Mouse (Mus musculus): ENCODE measurements around the gene Tmem235. TPM values are rescaled to one million over a fixed set of nuclear protein-coding genes. Genes with fewer than 3 reads are reported as not detected.
"Not testable (repeated sequence)": the region's sequence is repeated elsewhere in the genome, so short reads cannot be mapped to it uniquely, and the experiment has no call there.

Tmem235 gene
- polyA plus RNA-seq, 1 experiment from 2014 or later: 0.08 TPM

DNA sequence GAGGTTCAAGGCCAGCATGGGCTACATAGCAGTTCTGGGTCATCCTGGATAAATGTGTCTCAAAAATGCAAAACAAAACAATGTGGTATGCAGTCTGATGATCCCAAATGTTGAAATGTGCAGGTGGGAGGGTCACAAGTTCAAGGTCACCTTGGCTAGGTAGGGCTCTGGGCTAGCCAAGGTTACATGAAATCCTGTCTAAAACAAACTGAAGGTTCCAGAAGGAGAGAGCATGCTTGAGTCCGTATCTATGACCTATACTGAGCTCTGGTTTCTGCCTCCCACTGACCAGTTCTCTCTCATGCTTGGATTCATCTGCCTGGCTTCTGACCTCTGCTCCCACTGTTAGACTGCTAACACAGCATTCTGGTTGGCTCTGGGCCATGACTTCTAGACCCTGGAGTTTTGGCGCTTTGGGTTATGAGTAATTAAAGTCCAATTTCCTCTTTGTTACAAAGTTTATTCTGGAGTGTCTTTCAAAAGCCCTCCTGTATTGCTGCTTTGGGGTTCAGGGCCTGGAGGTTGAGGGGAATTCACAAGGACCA is 30.8 kb upstream of the Tmem235 start:
- H3K9me3 ChIP-seq (ENCODE audit: control insufficient read depth, low read length): no peaks in the 10 kb centered on the region
- no peak for ATAC-seq
- no peak overlapping the region for H3K27ac ChIP-seq (ENCODE audit: low read depth, low read length)
- H3K4me2 ChIP-seq (ENCODE audit: low read length): no peak overlapping the region
- H3K36me3 ChIP-seq (ENCODE audit: control insufficient read depth, insufficient read depth, low read length): no peaks in the 10 kb centered on the region
- 67% methylated on average over 2 of the region's 2 CpGs for WGBS
- H3K9ac ChIP-seq (ENCODE audit: low read depth, low read length): no peak overlapping the region
- no peaks in the 10 kb centered on the region for H3K27me3 ChIP-seq (replicated peaks; ENCODE audit: control insufficient read depth, insufficient read depth, low read length)
- H3K4me3 ChIP-seq (ENCODE audit: low read length): no peak overlapping the region
- peaks cover 39% of the 10 kb centered on the region for H3K4me1 ChIP-seq (ENCODE audit: control insufficient read depth, insufficient read depth, low read depth, low read length)

DNA sequence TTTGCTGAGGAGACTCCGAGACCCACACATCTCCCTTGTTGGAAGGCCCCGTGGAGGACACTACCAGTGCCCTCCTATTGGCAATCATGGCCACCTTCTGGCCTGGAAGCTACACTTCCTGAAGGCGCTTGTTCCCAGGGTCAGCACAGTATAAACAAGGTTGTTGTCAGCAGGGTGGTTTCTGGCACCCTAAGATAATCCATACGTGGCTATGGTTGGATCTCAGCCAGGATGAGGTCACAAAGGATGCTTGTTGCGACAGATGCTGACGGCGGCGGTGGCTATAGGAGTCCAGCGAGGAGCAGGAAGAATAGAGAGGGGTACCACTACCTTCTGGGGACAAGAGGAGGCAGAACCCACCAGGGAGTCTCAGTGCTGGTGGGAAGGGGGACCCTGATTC is 30.2 kb upstream of the Tmem235 start:
- Histone ChIP-seq H3K4me1 (ENCODE audit: control insufficient read depth, insufficient read depth, low read depth, low read length) (peaks cover 33% of the 10 kb centered on the region), H3K27me3 (replicated peaks; ENCODE audit: control insufficient read depth, insufficient read depth, low read length) (no peaks in the 10 kb centered on the region), H3K27ac (ENCODE audit: low read depth, low read length) (no peak overlapping the region), H3K4me2 (ENCODE audit: low read length) (no peak overlapping the region), H3K36me3 (ENCODE audit: control insufficient read depth, insufficient read depth, low read length) (no peaks in the 10 kb centered on the region), H3K4me3 (ENCODE audit: low read length) (no peak overlapping the region), H3K9ac (ENCODE audit: low read depth, low read length) (no peak overlapping the region), H3K9me3 (ENCODE audit: control insufficient read depth, low read length) (no peaks in the 10 kb centered on the region)
- ATAC-seq: no peak
- WGBS: 67% methylated on average over 9 of the region's 9 CpGs

DNA sequence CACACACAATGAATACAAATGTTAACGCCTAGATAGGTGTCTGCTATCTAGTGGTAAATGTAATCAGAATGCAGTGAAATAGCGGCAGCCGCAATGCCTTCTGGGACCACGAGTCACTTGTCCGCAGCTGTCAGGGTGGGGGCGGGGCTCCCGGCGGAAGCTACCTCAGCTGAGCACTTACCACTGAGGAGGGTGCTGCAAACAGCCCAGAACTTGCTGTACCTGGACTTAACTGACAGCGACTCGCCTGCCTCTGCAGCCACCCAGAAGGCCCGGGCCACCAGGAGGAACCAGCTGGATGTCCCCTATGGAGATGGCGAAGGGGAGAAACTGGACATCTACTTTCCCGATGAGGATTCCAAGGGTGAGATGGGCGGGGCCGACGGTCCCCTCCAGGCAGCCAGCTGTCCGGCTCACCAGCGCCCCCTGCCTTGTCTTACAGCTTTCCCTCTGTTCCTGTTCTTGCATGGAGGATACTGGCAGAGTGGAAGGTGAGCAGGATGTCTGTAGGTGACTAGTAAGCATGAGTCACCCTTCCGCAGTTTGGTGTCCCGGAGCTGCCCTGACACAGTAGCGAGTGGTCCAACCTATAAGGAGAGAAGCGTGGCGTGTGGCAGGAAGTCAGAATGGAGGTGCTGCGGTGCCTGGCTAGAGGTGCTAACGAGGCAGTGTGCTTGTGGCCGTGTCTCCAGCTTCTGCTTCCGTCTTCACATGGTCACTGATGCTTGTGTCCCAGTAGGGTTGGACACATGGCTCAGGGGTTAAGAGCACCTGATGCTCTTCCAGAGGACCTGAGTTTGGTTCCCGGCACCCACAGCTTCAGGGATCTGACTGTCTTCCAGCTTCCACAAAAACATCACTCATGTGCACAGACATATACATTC is 28.2 kb upstream of the Tmem235 start:
- peak; percentile 70 for ATAC-seq
- peak overlapping the region; percentile 44 for H3K4me3 ChIP-seq (ENCODE audit: low read length)
- H3K4me2 ChIP-seq (ENCODE audit: low read length): peak overlapping the region; percentile 59
- H3K9me3 ChIP-seq (ENCODE audit: control insufficient read depth, low read length): no peaks in the 10 kb centered on the region
- peak overlapping the region; percentile 47 for H3K9ac ChIP-seq (ENCODE audit: low read depth, low read length)
- H3K4me1 ChIP-seq (ENCODE audit: control insufficient read depth, insufficient read depth, low read depth, low read length): peaks cover 20% of the 10 kb centered on the region
- 17% methylated on average over 28 of the region's 28 CpGs for WGBS
- H3K27ac ChIP-seq (ENCODE audit: low read depth, low read length): peak overlapping the region; percentile 36; the same call in 1 of the 2 replicates
- no peaks in the 10 kb centered on the region for H3K36me3 ChIP-seq (ENCODE audit: control insufficient read depth, insufficient read depth, low read length)
- H3K27me3 ChIP-seq (replicated peaks; ENCODE audit: control insufficient read depth, insufficient read depth, low read length): no peaks in the 10 kb centered on the region

DNA sequence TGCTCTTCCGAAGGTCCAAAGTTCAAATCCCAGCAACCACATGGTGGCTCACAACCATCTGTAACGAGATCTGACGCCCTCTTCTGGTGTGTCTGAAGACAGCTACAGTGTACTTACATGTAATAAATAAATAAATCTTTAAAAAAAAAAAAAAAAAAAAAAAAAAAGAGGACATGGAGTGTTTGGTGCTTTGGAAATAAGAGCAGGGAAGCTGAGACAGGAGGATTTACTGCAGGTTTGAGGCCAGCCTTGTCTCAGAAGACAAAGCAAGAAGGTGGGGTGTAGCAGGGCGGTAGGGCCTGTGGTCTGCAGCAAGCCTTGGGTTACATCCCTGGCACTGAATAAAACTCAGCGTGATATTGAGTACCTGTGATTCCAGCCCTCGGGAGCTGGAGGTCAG is 27.0 kb upstream of the Tmem235 start:
- WGBS: 91% methylated on average over 4 of the region's 6 CpGs

DNA sequence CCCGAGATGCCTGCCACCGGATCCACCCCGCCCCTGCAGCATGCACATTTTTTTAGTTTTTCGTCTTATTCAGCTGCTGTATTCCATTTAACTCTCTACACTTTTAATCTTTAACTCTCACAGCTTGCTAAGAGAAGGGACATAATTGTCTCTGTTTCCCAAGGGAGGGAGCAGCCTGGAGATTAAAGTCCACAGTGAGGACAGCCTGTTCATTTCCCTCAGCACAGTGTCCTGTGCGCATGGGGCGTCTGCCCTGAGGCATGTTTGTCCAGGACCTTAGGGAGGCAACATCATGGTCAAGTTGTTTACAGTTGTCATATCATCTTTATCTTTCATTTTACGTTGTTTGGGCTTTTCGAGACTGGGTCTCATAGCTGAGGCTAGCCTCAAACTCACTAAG is 26.5 kb upstream of the Tmem235 start:
- H3K27ac ChIP-seq (ENCODE audit: low read depth, low read length): no peak overlapping the region
- no peak overlapping the region for H3K4me2 ChIP-seq (ENCODE audit: low read length)
- no peaks in the 10 kb centered on the region for H3K36me3 ChIP-seq (ENCODE audit: control insufficient read depth, insufficient read depth, low read length)
- H3K4me1 ChIP-seq (ENCODE audit: control insufficient read depth, insufficient read depth, low read depth, low read length): peaks cover 10% of the 10 kb centered on the region
- 92% methylated on average over 8 of the region's 8 CpGs for WGBS
- ATAC-seq: no peak
- no peak overlapping the region for H3K9ac ChIP-seq (ENCODE audit: low read depth, low read length)
- H3K4me3 ChIP-seq (ENCODE audit: low read length): no peak overlapping the region
- H3K27me3 ChIP-seq (replicated peaks; ENCODE audit: control insufficient read depth, insufficient read depth, low read length): no peaks in the 10 kb centered on the region
- H3K9me3 ChIP-seq (ENCODE audit: control insufficient read depth, low read length): no peaks in the 10 kb centered on the region

More for the DNA sequence above, 27.0 kb upstream of the Tmem235 start:
- not testable (repeated sequence) for H3K27me3 ChIP-seq (replicated peaks; ENCODE audit: control insufficient read depth, insufficient read depth, low read length); H3K9ac ChIP-seq (ENCODE audit: low read depth, low read length); H3K9me3 ChIP-seq (ENCODE audit: control insufficient read depth, low read length); H3K36me3 ChIP-seq (ENCODE audit: control insufficient read depth, insufficient read depth, low read length); ATAC-seq; H3K27ac ChIP-seq (ENCODE audit: low read depth, low read length); H3K4me2 ChIP-seq (ENCODE audit: low read length); H3K4me3 ChIP-seq (ENCODE audit: low read length)
- H3K4me1 ChIP-seq (ENCODE audit: control insufficient read depth, insufficient read depth, low read depth, low read length): peaks cover 13% of the 10 kb centered on the region

DNA sequence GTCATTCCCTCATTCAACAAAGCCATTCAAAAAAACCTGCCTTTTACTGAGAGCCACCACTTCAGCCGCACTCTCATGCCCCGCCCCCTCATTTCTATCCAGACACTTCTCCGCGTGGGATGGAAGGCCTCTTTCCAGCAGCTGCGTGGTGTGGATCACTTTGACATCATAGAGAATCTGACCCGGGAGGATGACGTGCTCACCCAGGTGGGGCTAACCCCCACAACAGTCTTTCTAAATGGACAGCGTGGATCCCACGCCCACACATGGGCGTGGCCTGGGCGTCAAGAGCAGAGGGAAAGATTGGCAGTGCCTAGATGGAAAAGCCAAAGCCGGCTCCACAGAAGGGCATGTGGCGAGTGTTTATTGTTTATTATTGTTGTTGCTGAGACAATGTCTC is 24.2 kb upstream of the Tmem235 start:
- no peaks in the 10 kb centered on the region for H3K9me3 ChIP-seq (ENCODE audit: control insufficient read depth, low read length)
- no peaks in the 10 kb centered on the region for H3K27me3 ChIP-seq (replicated peaks; ENCODE audit: control insufficient read depth, insufficient read depth, low read length)
- no peak overlapping the region for H3K4me3 ChIP-seq (ENCODE audit: low read length)
- H3K36me3 ChIP-seq (ENCODE audit: control insufficient read depth, insufficient read depth, low read length): no peaks in the 10 kb centered on the region
- H3K4me1 ChIP-seq (ENCODE audit: control insufficient read depth, insufficient read depth, low read depth, low read length): peaks cover 4% of the 10 kb centered on the region; the same call in 1 of the 2 replicates
- peak overlapping the region; percentile 18; the same call in 1 of the 2 replicates for H3K9ac ChIP-seq (ENCODE audit: low read depth, low read length)
- 25% methylated on average over 13 of the region's 13 CpGs for WGBS
- H3K27ac ChIP-seq (ENCODE audit: low read depth, low read length): no peak overlapping the region
- 0 out of 2 replicates have a peak, but pooled peaks have one; percentile 31 for ATAC-seq
- H3K4me2 ChIP-seq (ENCODE audit: low read length): peak overlapping the region; percentile 50

DNA sequence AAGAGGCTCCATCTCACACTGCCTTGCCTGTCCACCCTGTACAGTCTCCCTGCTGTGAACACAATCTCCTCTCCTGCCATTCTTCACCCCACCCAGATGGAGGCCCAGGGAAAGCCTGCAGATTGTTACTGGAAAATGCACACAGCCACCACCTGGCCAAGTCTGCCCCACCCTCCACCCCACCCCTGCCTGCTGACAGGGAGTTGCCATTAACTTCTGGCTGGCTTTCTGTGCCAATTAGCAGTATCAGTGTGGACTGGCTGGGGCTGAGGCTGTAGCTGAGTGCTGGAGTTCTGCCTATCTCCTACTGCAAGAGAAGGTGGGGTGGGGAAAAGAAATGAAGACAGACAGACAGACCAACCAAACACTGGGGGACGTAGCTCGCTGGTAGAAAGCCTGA is 22.0 kb upstream of the Tmem235 start:
- H3K4me2 ChIP-seq (ENCODE audit: low read length): no peak overlapping the region
- H3K27me3 ChIP-seq (replicated peaks; ENCODE audit: control insufficient read depth, insufficient read depth, low read length): no peaks in the 10 kb centered on the region
- no peak overlapping the region for H3K27ac ChIP-seq (ENCODE audit: low read depth, low read length)
- no peaks in the 10 kb centered on the region for H3K36me3 ChIP-seq (ENCODE audit: control insufficient read depth, insufficient read depth, low read length)
- H3K9ac ChIP-seq (ENCODE audit: low read depth, low read length): no peak overlapping the region
- H3K4me3 ChIP-seq (ENCODE audit: low read length): no peak overlapping the region
- no peaks in the 10 kb centered on the region for H3K9me3 ChIP-seq (ENCODE audit: control insufficient read depth, low read length)
- 91% methylated on average over 2 of the region's 2 CpGs for WGBS
- H3K4me1 ChIP-seq (ENCODE audit: control insufficient read depth, insufficient read depth, low read depth, low read length): no peaks in the 10 kb centered on the region
- no peak for ATAC-seq

DNA sequence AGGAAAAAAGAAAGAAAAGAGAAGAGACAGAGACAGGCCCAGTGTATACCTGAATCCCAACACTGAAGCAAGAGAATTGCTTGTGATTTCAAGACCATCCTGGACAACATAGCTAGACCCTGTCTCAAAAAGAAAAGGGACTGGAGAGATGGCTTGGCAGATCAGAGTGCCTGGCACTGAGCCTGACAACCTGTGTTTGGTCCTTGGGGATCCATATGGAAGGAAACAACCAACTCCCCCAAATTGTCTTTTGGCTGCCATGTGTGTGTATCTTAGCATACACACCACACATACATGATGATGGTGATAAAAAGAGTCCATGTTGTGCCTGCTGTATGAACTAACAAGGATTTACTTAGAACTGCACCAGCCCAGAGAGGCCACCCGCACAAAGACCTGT is 21.5 kb upstream of the Tmem235 start:
- Histone ChIP-seq H3K4me2 (ENCODE audit: low read length) (no peak overlapping the region), H3K4me1 (ENCODE audit: control insufficient read depth, insufficient read depth, low read depth, low read length) (no peaks in the 10 kb centered on the region), H3K27ac (ENCODE audit: low read depth, low read length) (no peak overlapping the region), H3K9me3 (ENCODE audit: control insufficient read depth, low read length) (no peaks in the 10 kb centered on the region), H3K9ac (ENCODE audit: low read depth, low read length) (no peak overlapping the region), H3K4me3 (ENCODE audit: low read length) (no peak overlapping the region), H3K27me3 (replicated peaks; ENCODE audit: control insufficient read depth, insufficient read depth, low read length) (no peaks in the 10 kb centered on the region), H3K36me3 (ENCODE audit: control insufficient read depth, insufficient read depth, low read length) (no peaks in the 10 kb centered on the region)
- no peak for ATAC-seq
- 94% methylated on average over 1 of the region's 1 CpGs for WGBS

DNA sequence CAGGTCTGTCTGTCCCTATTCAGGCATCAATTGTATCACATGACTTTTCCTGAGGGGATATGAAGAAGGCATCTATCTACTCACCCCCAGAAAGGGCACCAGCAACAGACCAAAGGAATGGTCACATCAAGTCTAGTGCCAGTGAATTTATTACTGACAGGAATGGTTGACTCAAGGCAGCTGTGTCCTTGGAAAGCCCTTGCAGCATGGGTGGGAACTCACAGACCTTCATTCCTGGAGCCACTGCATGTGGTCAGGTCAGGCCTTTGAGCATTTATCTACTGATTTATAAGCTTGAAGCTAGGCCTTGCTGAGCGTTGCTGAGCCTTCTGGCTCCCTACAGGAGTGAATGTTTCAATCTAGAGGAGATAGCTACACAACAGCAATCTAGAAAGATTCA is 19.6 kb upstream of the Tmem235 start:
- ATAC-seq: no peak
- WGBS: 48% methylated on average over 1 of the region's 1 CpGs
- Histone ChIP-seq H3K9me3 (ENCODE audit: control insufficient read depth, low read length) (no peaks in the 10 kb centered on the region), H3K4me3 (ENCODE audit: low read length) (no peak overlapping the region), H3K27ac (ENCODE audit: low read depth, low read length) (no peak overlapping the region), H3K9ac (ENCODE audit: low read depth, low read length) (no peak overlapping the region), H3K27me3 (replicated peaks; ENCODE audit: control insufficient read depth, insufficient read depth, low read length) (no peaks in the 10 kb centered on the region), H3K4me1 (ENCODE audit: control insufficient read depth, insufficient read depth, low read depth, low read length) (no peaks in the 10 kb centered on the region), H3K4me2 (ENCODE audit: low read length) (no peak overlapping the region), H3K36me3 (ENCODE audit: control insufficient read depth, insufficient read depth, low read length) (no peaks in the 10 kb centered on the region)
